Mouse (Mus musculus) bone marrow, adult 2 months (tissue): ENCODE results near the gene Teddm1a. TPM values are rescaled to one million over a fixed set of nuclear protein-coding genes. Genes with fewer than 3 reads are reported as not detected.
"Not testable (repeated sequence)": the region's sequence is repeated elsewhere in the genome, so short reads cannot be mapped to it uniquely, and the experiment has no call there.

ENCODE experiments used
- H3K27ac ChIP-seq: fragments of 200-500 bp; 2 replicates; pipeline ENCODE4 v1.5.1; 2012; ENCODE audit warnings: low read depth, mild to moderate bottlenecking, control low read depth, inconsistent platforms, low read length; ENCODE audit not compliant: control insufficient read depth, poor library complexity, insufficient read depth
- H3K4me1 ChIP-seq: fragments of 200-500 bp; 2 replicates; pipeline ENCODE4 v1.6.1; 2011; ENCODE audit warnings: low read length; ENCODE audit not compliant: control insufficient read depth, insufficient read depth
- H3K4me3 ChIP-seq: fragments of 200-500 bp; replicated peaks from 2 replicates; pipeline ENCODE3; 2011; ENCODE audit warnings: mild to moderate bottlenecking, low read depth, low read length, control low read depth; ENCODE audit not compliant: control insufficient read depth
- CTCF ChIP-seq: fragments of 200-500 bp; IDR thresholded peaks from 2 replicates; pipeline ENCODE4 v1.5.1; 2011; ENCODE audit warnings: low read length, control low read depth; ENCODE audit not compliant: control insufficient read depth, insufficient read depth
- POLR2A ChIP-seq: fragments of 200-500 bp; IDR thresholded peaks from 2 replicates; pipeline ENCODE4 v1.6.1; 2011; ENCODE audit warnings: low read depth, mild to moderate bottlenecking, control low read depth, low read length, borderline replicate concordance; ENCODE audit not compliant: control insufficient read depth
- WGBS: fragments of 180-500 bp; shearing (Covaris S2); methylation state at CpG from one replicate; pipeline ENCODE4 v1.1.7; 2018; 5-methylcytosine and 5-hydroxymethylcytosine counted together
- polyA plus RNA-seq: library from polyadenylated mRNA; stranded (reverse); fragments of >200 nt; gene quantifications from 2 replicates; pipeline ENCODE4 v1.2.4, GENCODE M21; 2011; ENCODE audit warnings: low replicate concordance; ENCODE audit not compliant: missing spikeins, insufficient read depth, insufficient read length

The Teddm1a gene
- not detected in 2 replicates for polyA plus RNA-seq

- Histone ChIP-seq H3K27ac (no peak within 1 kb of the TSS), H3K4me3 (no peak within 1 kb of the TSS), H3K4me1 (no peaks in the 10 kb centered on the region)
- WGBS: 4% methylated on average over 4 of the region's 4 CpGs
- TF ChIP-seq POLR2A (no peak), CTCF (no peak)
These were observed at the start of gene Teddm1a for GRCm38 (mm10) chr1:153891442-153891841. Teddm1a (plus strand) TSS chr1:153891742.

DNA sequence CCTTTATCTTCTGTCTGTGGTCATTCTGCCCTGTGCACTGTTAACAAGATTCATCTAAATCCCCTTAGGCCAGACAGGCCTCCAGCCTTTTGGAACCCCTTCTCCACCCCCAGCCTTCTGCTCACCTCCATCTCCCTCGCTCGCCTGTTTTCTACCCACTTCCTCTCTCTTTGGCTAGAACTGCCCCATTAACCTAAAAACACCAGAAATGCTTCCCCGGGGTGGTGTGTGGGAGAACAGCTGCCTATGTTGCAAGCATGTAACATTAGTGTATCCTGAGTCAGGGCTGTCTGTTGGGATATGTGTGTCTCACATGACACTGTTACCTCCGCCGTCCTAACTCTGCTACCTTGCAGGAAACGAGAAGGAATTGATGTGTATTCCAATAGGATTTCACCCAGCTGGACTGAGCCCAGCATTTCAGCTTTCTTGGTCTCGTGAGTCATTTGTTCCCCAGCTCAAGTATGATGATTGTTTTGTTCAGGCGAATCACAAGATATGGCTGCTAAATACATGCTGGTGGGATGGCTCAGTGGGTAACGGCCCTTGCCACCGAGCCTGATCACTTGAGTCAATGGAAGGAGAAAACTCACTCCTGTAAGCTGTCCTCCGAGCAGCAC is 49.3 kb upstream of the Teddm1a start:
- WGBS: 47% methylated on average over 11 of the region's 11 CpGs
- TF ChIP-seq CTCF: no peak
- no peak overlapping the region for H3K27ac ChIP-seq
- H3K4me1 ChIP-seq: no peaks in the 10 kb centered on the region; the same call in 1 of the 2 replicates
- H3K4me3 ChIP-seq: no peak overlapping the region

GRCm38 (mm10) chr1:153844042-153844441 is 47.5 kb upstream of the Teddm1a start, which contains the start of gene Rgsl1:
Rgsl1 (minus strand) TSS chr1:153844142.
- H3K4me3 ChIP-seq: no peak within 1 kb of the TSS
- H3K4me1 ChIP-seq: no peaks in the 10 kb centered on the region; the same call in 1 of the 2 replicates
- 94% methylated on average over 8 of the region's 8 CpGs for WGBS
- TF ChIP-seq POLR2A: no peak
- TF ChIP-seq CTCF: no peak
- H3K27ac ChIP-seq: no peak within 1 kb of the TSS

DNA sequence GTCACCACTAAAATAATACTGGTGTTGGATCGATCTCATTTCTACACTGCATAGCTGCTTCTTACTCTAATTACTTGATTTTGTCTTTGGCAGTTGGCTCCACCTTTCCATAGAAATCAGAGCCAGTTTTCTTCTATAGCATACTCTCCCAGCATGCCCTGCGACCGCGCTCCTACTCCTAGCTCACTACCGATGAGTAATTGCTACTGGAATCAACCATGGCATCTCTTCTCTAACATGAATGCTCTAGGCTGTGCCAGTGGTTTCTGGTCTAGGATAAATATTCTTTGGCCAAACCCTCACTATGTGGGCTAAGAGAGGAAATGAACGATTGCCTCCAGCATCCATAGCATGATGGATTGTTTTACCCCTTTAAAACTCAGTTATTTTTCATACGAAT is 45.1 kb upstream of the Teddm1a start:
- WGBS: 73% methylated on average over 7 of the region's 7 CpGs
- TF ChIP-seq POLR2A (no peak), CTCF (no peak)
- Histone ChIP-seq H3K27ac (no peak overlapping the region), H3K4me1 (no peaks in the 10 kb centered on the region; the same call in 1 of the 2 replicates), H3K4me3 (no peak overlapping the region)

DNA sequence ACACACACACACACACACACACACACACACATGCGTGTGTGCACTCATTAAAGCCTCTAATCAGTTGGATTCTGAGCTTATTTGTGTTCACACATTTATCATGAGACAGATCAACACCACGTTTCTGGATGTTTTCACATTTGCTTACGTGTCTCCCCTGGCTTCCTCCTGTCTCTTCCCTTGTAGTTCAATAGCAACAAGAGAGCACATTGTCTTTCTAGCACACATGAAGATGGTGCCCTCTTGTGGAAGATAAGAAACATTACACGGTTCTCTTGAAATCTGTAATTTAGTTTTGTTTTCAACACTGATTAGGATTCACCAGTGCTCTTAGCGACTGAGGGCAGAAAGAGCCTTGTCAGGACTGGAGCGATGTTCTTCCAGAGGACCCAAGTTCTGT is 44.7 kb upstream of the Teddm1a start:
- TF ChIP-seq CTCF: no peak
- no peak for TF ChIP-seq POLR2A
- Histone ChIP-seq H3K4me1 (no peaks in the 10 kb centered on the region; the same call in 1 of the 2 replicates), H3K27ac (no peak overlapping the region), H3K4me3 (no peak overlapping the region)
- WGBS: 17% methylated on average over 6 of the region's 6 CpGs

- H3K4me1 ChIP-seq, H3K4me3 ChIP-seq, H3K27ac ChIP-seq: not testable (repeated sequence)
- WGBS: 38% methylated on average over 7 of the region's 7 CpGs
These were observed 38.8 kb upstream of the Teddm1a start for GRCm38 (mm10) chr1:153852696-153853095.

DNA sequence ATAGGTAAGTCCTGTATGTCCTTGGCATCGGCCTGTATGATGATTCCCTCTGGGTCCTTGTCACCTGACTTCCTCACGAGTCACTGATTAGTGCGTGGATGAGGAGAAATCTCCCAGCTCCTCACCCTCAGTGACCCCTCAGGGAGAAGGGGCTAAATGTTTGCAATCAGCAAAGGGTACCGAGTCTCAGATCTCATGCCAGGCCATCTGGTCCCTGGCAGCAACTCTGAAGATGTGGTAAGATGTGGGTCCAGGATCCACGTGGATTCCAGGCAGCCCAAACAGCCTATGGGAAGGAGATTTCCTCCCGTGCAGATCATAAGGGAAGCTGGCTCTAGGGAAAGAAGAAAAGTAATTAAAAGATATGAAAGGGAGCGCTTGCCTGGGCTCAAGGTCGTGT is 35.6 kb upstream of the Teddm1a start:
- TF ChIP-seq POLR2A (no peak), CTCF (no peak)

DNA sequence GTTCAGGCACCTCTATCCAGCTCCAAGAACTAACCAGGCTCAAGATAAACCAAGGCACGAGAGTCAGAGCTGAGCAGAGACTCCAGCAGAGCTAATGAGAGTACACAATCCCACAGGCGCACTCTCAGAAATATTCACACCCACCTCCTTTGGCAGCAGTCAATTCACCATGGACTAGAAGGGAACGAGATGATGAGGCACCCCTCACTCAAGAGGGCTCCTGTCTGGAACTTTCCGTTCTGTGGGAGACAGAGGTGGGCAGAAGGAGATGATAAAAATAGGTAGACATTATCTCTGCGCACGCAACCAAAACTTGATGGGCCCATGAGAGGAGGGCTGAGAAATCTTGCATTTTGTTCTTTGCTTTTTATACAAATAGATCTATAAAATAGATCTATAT is 17.5 kb upstream of the Teddm1a start, which contains the start of gene Teddm1b:
Gene Teddm1b (plus strand): TSS at position 301 of the 400 bp plus-strand sequence.
- WGBS: 79% methylated on average over 6 of the region's 6 CpGs
- TF ChIP-seq POLR2A (no peak), CTCF (no peak)
- no peaks in the 10 kb centered on the region for H3K4me1 ChIP-seq
- no peak within 1 kb of the TSS for H3K4me3 ChIP-seq
- no peak within 1 kb of the TSS for H3K27ac ChIP-seq

More for the DNA sequence above, 35.6 kb upstream of the Teddm1a start:
- H3K27ac ChIP-seq: no peak overlapping the region
- 77% methylated on average over 8 of the region's 8 CpGs for WGBS
- no peak overlapping the region for H3K4me3 ChIP-seq
- no peaks in the 10 kb centered on the region for H3K4me1 ChIP-seq

DNA sequence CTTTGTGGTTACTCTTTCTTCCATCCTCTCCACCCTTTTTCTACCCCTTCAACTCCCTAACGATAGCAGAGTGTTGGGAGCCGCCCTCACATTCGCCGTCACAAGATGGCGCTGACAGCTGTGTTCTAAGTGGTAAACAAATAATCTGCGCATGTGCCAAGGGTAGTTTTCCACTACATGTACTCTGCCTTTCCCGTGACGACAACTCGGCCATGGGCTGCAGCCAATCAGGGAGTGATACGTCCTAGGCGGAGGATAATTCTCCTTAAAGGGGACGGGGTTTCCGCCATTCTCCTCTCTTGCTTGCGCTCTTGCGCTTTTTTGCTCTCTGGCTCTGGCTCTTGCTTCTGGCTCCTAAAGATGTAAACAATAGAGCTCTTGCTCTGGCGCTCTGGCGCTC is 11.2 kb upstream of the Teddm1a start:
- H3K4me3 ChIP-seq, H3K4me1 ChIP-seq, H3K27ac ChIP-seq: not testable (repeated sequence)
- WGBS: 91% methylated on average over 17 of the region's 17 CpGs
